Mouse (Mus musculus): ENCODE results near the gene Uchl3. TPM values are rescaled to one million over a fixed set of nuclear protein-coding genes. Genes with fewer than 3 reads are reported as not detected.
A peak's percentile ranks its signal among the peaks of the same experiment; 100 is the strongest.

Gene Uchl3
- polyA plus RNA-seq, 1 experiment from 2014 or later = 104 TPM

DNA sequence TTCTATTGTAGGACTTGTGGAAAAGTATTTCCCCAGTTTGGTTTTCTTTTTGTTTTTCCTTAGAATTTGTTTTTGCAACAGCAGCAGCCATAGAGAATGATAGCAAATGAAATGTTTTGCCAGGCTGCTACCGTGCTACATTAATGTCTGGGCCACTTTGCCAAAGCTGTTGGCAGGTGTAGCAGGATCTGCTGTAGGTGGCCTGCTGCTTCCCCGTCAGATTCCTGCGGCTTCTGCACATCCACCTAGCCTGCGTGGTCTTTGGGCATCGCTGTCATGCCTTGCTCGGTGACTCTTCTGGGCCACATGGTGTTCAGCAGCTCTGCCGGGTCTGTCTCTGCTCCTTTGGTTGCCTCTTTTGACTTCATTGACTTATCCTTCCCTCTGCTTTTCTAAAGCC lies 14.9 kb downstream of the Uchl3 start:
- Histone ChIP-seq H3K4me2 (no peak overlapping the region), H3K9me3 (replicated peaks) (no peaks in the 10 kb centered on the region), H3K36me3 (peaks cover 16% of the 10 kb centered on the region), H3K9ac (no peak overlapping the region), H3K4me3 (no peak overlapping the region), H3K4me1 (replicated peaks) (peaks cover 3% of the 10 kb centered on the region; the same call in 1 of the 2 replicates), H3K27ac (ENCODE audit: poor library complexity, severe bottlenecking) (no peak overlapping the region), H3K27me3 (replicated peaks) (no peaks in the 10 kb centered on the region)
- WGBS = 91% methylated on average over 7 of the region's 7 CpGs
- ATAC-seq (ENCODE audit: insufficient number of reproducible peaks, low FRiP score) = no peak

DNA sequence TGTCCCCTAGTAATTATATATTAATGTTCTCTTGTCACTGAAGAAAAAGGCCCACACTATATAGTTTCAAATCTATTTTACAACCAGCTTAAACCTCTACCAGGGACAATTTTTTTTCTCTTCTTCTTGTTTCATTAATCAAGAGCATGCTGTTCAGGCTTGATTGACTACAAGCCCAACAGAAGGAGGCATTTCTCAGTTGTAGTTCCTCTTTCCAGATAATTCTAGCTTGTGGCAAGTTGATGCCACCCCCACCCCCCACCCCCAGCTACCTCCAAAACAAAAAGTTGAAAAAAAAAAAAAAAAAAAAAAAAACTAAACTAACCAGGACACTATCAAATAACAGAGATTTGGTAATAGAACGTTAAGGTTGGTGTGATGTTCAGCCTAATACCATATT lies 18.5 kb downstream of the Uchl3 start:
- peaks cover 20% of the 10 kb centered on the region for H3K36me3 ChIP-seq
- no peaks in the 10 kb centered on the region for H3K27me3 ChIP-seq (replicated peaks)
- H3K4me2 ChIP-seq = no peak overlapping the region
- ATAC-seq (ENCODE audit: insufficient number of reproducible peaks, low FRiP score) = no peak
- no peak overlapping the region for H3K27ac ChIP-seq (ENCODE audit: poor library complexity, severe bottlenecking)
- H3K4me1 ChIP-seq (replicated peaks) = no peaks in the 10 kb centered on the region
- no peak overlapping the region for H3K9ac ChIP-seq
- WGBS = 82% methylated on average over 1 of the region's 1 CpGs
- no peak overlapping the region for H3K4me3 ChIP-seq
- no peaks in the 10 kb centered on the region for H3K9me3 ChIP-seq (replicated peaks)

DNA sequence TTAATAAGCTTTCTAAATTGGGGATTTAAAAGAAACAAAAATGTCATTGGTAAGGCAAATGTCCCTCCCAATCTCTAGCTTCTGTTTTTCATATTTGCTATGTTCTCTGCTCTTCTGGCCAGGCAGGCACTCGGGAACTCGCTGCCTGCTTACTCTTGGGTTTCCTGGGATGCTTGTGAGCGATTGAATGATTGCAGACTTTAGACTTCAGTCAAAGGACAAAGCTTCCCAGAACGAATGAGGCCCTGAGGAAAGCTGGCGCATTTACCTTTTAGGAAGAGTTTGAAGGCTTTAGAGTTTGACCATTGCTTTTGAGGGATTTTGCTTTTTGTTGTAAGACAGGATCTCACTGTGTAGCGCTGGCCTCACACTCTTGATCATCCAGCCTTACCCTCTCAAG lies 33.9 kb downstream of the Uchl3 start:
- H3K27ac ChIP-seq (ENCODE audit: poor library complexity, severe bottlenecking) = no peak overlapping the region
- no peaks in the 10 kb centered on the region for H3K4me1 ChIP-seq (replicated peaks)
- ATAC-seq (ENCODE audit: insufficient number of reproducible peaks, low FRiP score) = no peak
- no peaks in the 10 kb centered on the region for H3K9me3 ChIP-seq (replicated peaks)
- H3K4me3 ChIP-seq = no peak overlapping the region
- H3K27me3 ChIP-seq (replicated peaks) = no peaks in the 10 kb centered on the region
- H3K4me2 ChIP-seq = no peak overlapping the region
- H3K36me3 ChIP-seq = 0 out of 2 replicates have a peak, but pooled peaks cover 3% of the 10 kb centered on the region
- 91% methylated on average over 6 of the region's 6 CpGs for WGBS
- H3K9ac ChIP-seq = no peak overlapping the region

DNA sequence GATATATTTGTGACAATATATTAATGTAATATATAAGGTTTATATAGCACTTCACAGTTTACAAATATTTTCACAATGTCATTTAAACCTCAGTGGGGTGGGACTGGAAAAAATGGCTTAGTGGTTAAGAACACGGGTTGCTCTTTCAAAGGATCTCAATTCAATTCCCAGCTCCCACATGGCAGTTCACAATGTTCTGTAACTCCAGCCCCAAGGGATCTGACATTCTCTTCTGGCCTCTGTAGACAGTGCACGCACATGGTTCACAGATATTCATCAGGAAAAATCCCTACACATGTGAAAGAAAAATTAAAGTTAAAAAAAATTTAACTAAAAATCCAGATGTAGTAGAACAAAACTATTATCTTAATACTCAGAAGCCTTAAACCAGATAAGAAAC lies 34.6 kb downstream of the Uchl3 start:
- H3K36me3 ChIP-seq = 0 out of 2 replicates have a peak, but pooled peaks cover 5% of the 10 kb centered on the region
- 83% methylated on average over 2 of the region's 2 CpGs for WGBS

DNA sequence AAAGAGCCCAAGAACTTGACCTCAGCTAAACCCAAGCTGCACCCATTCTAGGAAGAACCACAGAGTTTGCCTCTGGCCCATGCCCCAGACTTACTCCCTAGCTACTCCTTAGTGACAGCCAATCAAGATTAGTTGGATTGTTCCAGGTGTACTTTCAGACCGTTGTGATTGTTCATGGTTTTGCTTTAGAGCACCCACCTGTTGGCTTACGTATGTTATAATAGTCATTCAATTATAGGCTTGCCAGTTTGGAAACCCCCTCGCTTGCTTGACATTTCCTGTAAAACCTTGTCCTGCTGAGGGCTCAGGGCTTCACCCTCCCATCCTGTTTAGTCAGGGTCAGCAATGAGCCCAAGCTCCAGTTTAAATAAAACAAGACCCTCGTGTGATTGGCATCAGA lies 50.7 kb downstream of the Uchl3 start:
- 69% methylated on average over 4 of the region's 4 CpGs for WGBS
- no peaks in the 10 kb centered on the region for H3K36me3 ChIP-seq
- H3K4me1 ChIP-seq (replicated peaks) = no peaks in the 10 kb centered on the region
- no peaks in the 10 kb centered on the region for H3K27me3 ChIP-seq (replicated peaks)
- no peak overlapping the region for H3K9ac ChIP-seq
- H3K4me3 ChIP-seq = no peak overlapping the region
- H3K9me3 ChIP-seq (replicated peaks) = no peaks in the 10 kb centered on the region
- H3K4me2 ChIP-seq = no peak overlapping the region
- H3K27ac ChIP-seq (ENCODE audit: poor library complexity, severe bottlenecking) = no peak overlapping the region
- ATAC-seq (ENCODE audit: insufficient number of reproducible peaks, low FRiP score) = no peak

More for the DNA sequence above, 34.6 kb downstream of the Uchl3 start:
- H3K9ac ChIP-seq = no peak overlapping the region
- H3K27me3 ChIP-seq (replicated peaks) = no peaks in the 10 kb centered on the region
- H3K27ac ChIP-seq (ENCODE audit: poor library complexity, severe bottlenecking) = no peak overlapping the region
- no peak for ATAC-seq (ENCODE audit: insufficient number of reproducible peaks, low FRiP score)
- H3K4me2 ChIP-seq = no peak overlapping the region
- H3K4me3 ChIP-seq = no peak overlapping the region
- H3K9me3 ChIP-seq (replicated peaks) = no peaks in the 10 kb centered on the region
- H3K4me1 ChIP-seq (replicated peaks) = no peaks in the 10 kb centered on the region

DNA sequence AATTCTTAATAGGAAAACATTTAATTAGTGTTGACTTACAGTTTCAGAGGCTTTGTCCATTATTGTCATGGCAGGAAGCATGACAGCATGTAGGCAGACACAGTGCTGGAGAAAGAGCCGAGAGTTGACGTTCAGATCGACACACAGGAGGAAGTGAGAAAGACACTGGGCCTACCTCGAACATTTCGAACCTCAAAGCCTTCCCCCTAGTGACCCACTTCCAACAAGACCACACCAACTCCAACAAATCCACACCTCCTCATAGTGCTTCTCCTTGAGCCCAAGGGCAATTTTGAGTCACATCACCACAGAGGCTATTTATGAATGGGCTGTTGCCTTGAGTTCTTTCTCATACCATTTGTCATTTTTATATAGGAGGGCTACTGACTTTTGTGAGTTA lies 53.3 kb downstream of the Uchl3 start:
- H3K27me3 ChIP-seq (replicated peaks) = no peaks in the 10 kb centered on the region
- no peaks in the 10 kb centered on the region for H3K4me1 ChIP-seq (replicated peaks)
- no peak overlapping the region for H3K4me2 ChIP-seq
- no peaks in the 10 kb centered on the region for H3K9me3 ChIP-seq (replicated peaks)
- no peak overlapping the region for H3K4me3 ChIP-seq
- 82% methylated on average over 5 of the region's 5 CpGs for WGBS
- no peaks in the 10 kb centered on the region for H3K36me3 ChIP-seq
- no peak overlapping the region for H3K27ac ChIP-seq (ENCODE audit: poor library complexity, severe bottlenecking)
- H3K9ac ChIP-seq = no peak overlapping the region
- ATAC-seq (ENCODE audit: insufficient number of reproducible peaks, low FRiP score) = no peak

DNA sequence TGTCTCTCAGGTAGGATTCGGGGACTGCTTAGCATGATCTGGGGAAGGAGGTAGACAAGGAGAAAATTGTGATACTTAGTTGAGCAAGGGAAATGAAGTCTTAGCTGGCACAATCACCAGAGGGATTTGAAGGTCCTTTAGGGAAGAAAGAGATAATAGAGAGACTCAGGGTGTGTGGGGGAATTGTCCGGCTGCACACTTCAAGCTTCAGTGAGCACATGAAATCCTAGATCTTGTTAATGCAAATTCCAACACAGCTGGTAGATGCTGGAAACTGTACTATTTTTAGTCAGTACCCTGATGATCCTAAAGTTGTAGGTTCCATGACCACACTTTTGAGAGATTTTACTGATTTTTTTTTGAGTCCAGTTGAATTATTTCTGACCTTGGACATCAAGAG lies 60.6 kb downstream of the Uchl3 start:
- WGBS = 71% methylated on average over 2 of the region's 2 CpGs
- no peaks in the 10 kb centered on the region for H3K4me1 ChIP-seq (replicated peaks)
- no peak overlapping the region for H3K27ac ChIP-seq (ENCODE audit: poor library complexity, severe bottlenecking)
- no peaks in the 10 kb centered on the region for H3K27me3 ChIP-seq (replicated peaks)
- H3K36me3 ChIP-seq = no peaks in the 10 kb centered on the region
- no peak for ATAC-seq (ENCODE audit: insufficient number of reproducible peaks, low FRiP score)
- no peak overlapping the region for H3K9ac ChIP-seq
- no peaks in the 10 kb centered on the region for H3K9me3 ChIP-seq (replicated peaks)
- no peak overlapping the region for H3K4me2 ChIP-seq
- H3K4me3 ChIP-seq = no peak overlapping the region

DNA sequence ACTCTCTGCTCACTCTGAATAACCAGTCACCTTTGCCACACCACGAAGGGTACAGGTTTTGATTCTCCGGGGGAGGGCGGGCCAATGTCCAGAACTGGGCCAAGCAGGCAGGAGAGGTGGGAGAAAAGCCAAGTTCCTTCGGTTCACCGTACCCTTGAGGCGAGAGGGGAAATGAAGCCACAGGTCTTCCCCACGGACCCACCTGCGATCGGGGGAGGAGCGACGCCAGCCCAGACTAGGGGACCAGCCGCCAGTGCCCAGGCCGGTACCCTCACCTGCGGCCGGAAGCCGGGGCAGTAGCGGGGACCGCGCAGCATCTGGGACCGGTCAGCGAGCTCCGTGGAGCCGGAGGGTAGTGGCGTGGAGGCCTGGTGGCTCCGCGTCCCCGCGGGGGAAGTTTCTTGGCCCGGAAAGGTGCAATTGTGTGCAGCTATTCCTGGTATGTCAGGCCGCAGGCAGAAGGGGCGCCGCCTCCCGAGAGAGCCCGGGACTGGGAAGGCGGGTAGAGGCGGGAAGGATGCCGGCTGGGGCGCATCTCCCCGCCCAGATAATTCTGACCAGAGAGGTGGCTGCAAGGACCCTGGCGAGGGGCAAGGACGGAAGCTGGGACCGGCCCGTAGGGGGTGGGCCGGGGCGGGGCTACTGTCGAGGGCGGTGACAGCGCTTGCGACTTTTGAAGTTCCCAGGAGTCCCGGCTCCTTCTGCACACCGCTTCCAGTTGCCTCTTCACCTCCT lies 75.6 kb downstream of the Uchl3 start, which contains the start of the genes Gm9922 and Lmo7:
Gene Gm9922, minus strand, starts transcription at position 578 of the 735 bp plus-strand sequence.
Gene Lmo7, plus strand, starts transcription at position 721 of the 735 bp plus-strand sequence.
- Histone ChIP-seq H3K4me3 (peak within 1 kb of the TSS; percentile 63), H3K9me3 (replicated peaks) (no peaks in the 10 kb centered on the region), H3K4me2 (peak within 1 kb of the TSS; percentile 98), H3K4me1 (replicated peaks) (peaks cover 21% of the 10 kb centered on the region), H3K9ac (peak within 1 kb of the TSS; percentile 87), H3K27me3 (replicated peaks) (peaks cover 5% of the 10 kb centered on the region; the same call in 1 of the 2 replicates), H3K27ac (ENCODE audit: poor library complexity, severe bottlenecking) (no peak within 1 kb of the TSS), H3K36me3 (no peaks in the 10 kb centered on the region)
- under 1% methylated on average over 51 of the region's 51 CpGs for WGBS
- peak; percentile 87 for ATAC-seq (ENCODE audit: insufficient number of reproducible peaks, low FRiP score)

DNA sequence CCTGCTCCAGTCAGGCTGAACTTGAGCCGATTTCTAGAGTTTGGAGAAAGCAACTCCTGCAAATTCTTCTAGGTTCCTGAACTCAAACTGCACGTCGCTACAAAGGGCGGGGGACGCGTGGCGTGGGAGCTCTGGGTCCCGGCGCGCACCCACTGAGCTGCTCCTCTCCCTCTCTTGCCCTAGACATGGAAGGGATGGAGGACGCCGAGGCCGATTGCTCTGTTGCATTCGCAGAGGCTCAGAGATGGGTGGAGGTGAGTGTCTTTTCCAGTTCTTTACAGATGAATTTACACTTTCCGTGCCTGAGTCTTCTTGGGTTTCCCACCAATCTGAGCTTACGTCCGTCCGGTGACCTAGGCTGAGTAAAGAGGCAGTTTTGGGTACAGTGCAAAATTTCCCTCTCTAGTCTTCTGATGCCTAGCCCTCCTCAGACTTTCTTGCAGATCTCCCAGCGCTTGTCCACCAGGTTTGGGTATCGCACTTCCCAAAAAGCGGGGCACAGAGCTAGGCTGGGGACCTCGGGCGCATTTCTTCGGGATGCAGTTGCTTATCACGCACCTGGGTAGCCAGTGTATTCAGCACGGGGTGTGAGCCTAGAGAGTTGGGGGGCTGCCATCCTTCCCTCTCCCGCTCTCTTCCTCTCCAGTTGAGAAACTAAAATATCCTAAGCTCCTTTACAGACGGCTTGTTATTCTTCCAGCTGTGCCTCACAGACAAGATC lies 76.4 kb downstream of the Uchl3 start:
- H3K4me3 ChIP-seq = peak overlapping the region; percentile 63
- 1% methylated on average over 28 of the region's 28 CpGs for WGBS
- no peaks in the 10 kb centered on the region for H3K36me3 ChIP-seq
- no peak overlapping the region for H3K27ac ChIP-seq (ENCODE audit: poor library complexity, severe bottlenecking)
- ATAC-seq (ENCODE audit: insufficient number of reproducible peaks, low FRiP score) = peak; percentile 54
- H3K4me1 ChIP-seq (replicated peaks) = peaks cover 21% of the 10 kb centered on the region
- no peaks in the 10 kb centered on the region for H3K9me3 ChIP-seq (replicated peaks)
- H3K9ac ChIP-seq = peak overlapping the region; percentile 87
- H3K27me3 ChIP-seq (replicated peaks) = peaks cover 5% of the 10 kb centered on the region; the same call in 1 of the 2 replicates
- peak overlapping the region; percentile 98 for H3K4me2 ChIP-seq

DNA sequence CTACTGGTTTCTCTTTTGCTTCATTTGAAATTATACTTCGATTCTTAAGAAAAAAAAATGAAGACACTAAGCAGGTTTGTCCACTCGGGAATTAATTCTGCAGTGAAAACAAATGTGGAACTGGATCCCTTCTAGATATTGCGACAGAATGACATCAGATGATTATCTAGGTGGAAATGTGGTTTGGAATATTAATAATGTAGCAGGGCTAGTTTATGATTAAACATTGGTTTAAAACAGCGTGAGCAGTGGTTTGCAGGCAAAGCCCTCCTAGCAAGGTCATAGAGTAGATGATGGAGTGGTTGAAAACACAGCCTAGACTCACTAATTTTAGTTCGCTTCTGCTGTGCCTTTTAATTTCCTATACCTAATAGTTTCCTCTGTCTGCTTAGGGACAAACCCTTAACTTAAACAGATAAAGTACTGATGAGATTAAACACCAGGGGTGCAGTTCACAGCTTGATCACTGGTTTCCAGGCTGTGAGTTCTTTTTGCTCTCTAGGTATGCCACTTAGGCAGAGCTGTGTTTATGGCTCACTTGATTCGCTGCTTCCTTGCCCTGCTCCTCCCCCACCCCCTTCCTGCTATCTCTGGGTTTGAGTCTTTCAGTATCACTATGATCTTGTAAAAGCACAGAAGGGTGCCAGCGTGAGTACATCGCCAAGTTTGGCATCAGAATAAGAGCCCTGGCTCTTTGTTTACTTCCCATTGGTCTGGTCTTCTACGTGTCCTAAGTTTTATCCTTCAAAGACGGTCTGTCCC lies 80.0 kb downstream of the Uchl3 start:
- H3K9me3 ChIP-seq (replicated peaks) = no peaks in the 10 kb centered on the region
- peaks cover 14% of the 10 kb centered on the region; the same call in 1 of the 2 replicates for H3K4me1 ChIP-seq (replicated peaks)
- H3K27ac ChIP-seq (ENCODE audit: poor library complexity, severe bottlenecking) = no peak overlapping the region
- ATAC-seq (ENCODE audit: insufficient number of reproducible peaks, low FRiP score) = no peak
- H3K4me2 ChIP-seq = peak overlapping the region; percentile 36; the same call in 1 of the 2 replicates
- H3K36me3 ChIP-seq = no peaks in the 10 kb centered on the region
- H3K4me3 ChIP-seq = no peak overlapping the region
- H3K9ac ChIP-seq = no peak overlapping the region
- 26% methylated on average over 10 of the region's 10 CpGs for WGBS
- H3K27me3 ChIP-seq (replicated peaks) = peaks cover 5% of the 10 kb centered on the region; the same call in 1 of the 2 replicates

DNA sequence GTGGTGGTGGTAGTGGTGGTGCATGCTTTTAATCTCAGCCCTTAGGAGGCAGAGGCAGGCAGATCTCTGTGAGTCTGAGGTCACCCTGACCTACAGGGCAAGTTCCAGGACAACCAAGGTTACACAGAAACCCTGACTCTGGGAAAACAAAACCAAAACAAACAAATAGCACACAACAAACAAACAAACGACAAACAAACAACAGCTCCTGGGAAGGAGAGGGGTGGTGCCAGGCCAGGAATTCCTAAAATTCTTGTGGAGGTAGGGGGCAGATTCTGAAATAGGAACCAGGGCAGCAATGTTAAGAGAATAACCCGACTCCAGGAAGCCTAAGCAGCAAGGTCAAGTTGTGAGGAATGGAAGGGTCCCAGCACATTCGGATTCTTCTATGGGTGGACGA lies 83.7 kb downstream of the Uchl3 start:
- Histone ChIP-seq H3K9ac (no peak overlapping the region), H3K27ac (ENCODE audit: poor library complexity, severe bottlenecking) (no peak overlapping the region), H3K9me3 (replicated peaks) (no peaks in the 10 kb centered on the region), H3K4me1 (replicated peaks) (peaks cover 5% of the 10 kb centered on the region; the same call in 1 of the 2 replicates), H3K4me3 (no peak overlapping the region), H3K36me3 (no peaks in the 10 kb centered on the region), H3K27me3 (replicated peaks) (no peaks in the 10 kb centered on the region), H3K4me2 (no peak overlapping the region)
- WGBS = 79% methylated on average over 4 of the region's 4 CpGs
- ATAC-seq (ENCODE audit: insufficient number of reproducible peaks, low FRiP score) = no peak
